Mouse (Mus musculus) forebrain, embryonic 14.5 days (tissue): ENCODE measurements around the gene Gm13278. TPM values are rescaled to one million over a fixed set of nuclear protein-coding genes. Genes with fewer than 3 reads are reported as not detected.
"Not testable (repeated sequence)": the region's sequence is repeated elsewhere in the genome, so short reads cannot be mapped to it uniquely, and the experiment has no call there.

Experiments used
- ATAC-seq: fragments of 200-750 bp; cut with Nextera tagmentation; 2 replicates; pipeline ENCODE4 v1.8.0; 2017; ENCODE audit warnings: mild to moderate bottlenecking, moderate library complexity
- DNase-seq: peaks from one replicate; pipeline ENCODE4 v3.0.0-alpha.2; 2015; ENCODE audit warnings: low spot score
- H3K27ac ChIP-seq: fragments of 300-500 bp; sonication (generic); 2 replicates; pipeline ENCODE4 v1.5.1; 2014; ENCODE audit warnings: low read depth, mild to moderate bottlenecking, control low read depth, low read length, moderate library complexity
- H3K27me3 ChIP-seq: fragments of 300-500 bp; sonication (generic); replicated peaks from 2 replicates; pipeline ENCODE4 v1.6.1; 2014; ENCODE audit warnings: low read length, control low read depth, mixed read lengths; ENCODE audit not compliant: control insufficient read depth, insufficient read depth
- H3K36me3 ChIP-seq: fragments of 300-500 bp; sonication (generic); 2 replicates; pipeline ENCODE4 v1.6.1; 2014; ENCODE audit warnings: low read length, control low read depth; ENCODE audit not compliant: control insufficient read depth, insufficient read depth
- H3K4me1 ChIP-seq: fragments of 300-500 bp; sonication (generic); 2 replicates; pipeline ENCODE4 v1.6.1; 2014; ENCODE audit warnings: antibody characterized with exemption, low read length, control low read depth; ENCODE audit not compliant: control insufficient read depth, insufficient read depth
- H3K4me2 ChIP-seq: fragments of 300-500 bp; sonication (generic); 2 replicates; pipeline ENCODE4 v1.6.1; 2014; ENCODE audit warnings: mild to moderate bottlenecking, control low read depth, low read length
- H3K4me3 ChIP-seq: fragments of 300-500 bp; sonication (generic); 2 replicates; pipeline ENCODE4 v1.5.1; 2014; ENCODE audit warnings: low read depth, low read length, control low read depth
- H3K9ac ChIP-seq: fragments of 300-500 bp; sonication (generic); 2 replicates; pipeline ENCODE4 v1.6.1; 2014; ENCODE audit warnings: mild to moderate bottlenecking, low read length, control low read depth, moderate library complexity
- H3K9me3 ChIP-seq: fragments of 300-500 bp; sonication (generic); replicated peaks from 2 replicates; pipeline ENCODE4 v1.6.1; 2016; ENCODE audit warnings: low read length, control low read depth, mixed read lengths; ENCODE audit not compliant: control insufficient read depth
- WGBS: fragments of 180-500 bp; shearing (Covaris S2); extraction: QIAGEN DNeasy Blood & Tissue Kit; methylation state at CpG from one replicate; pipeline ENCODE4 v1.1.7; 2014; 5-methylcytosine and 5-hydroxymethylcytosine counted together
- polyA plus RNA-seq: library from polyadenylated mRNA; unstranded; fragments of >200 nt; fragmentation: Nextera tagmentation; extraction: Ambion mirVana; gene quantifications from 2 replicates; pipeline ENCODE4 v1.2.1, GENCODE M21; 2014

Gm13278 gene
- polyA plus RNA-seq, 1 experiment from 2014 or later: not detected

DNA sequence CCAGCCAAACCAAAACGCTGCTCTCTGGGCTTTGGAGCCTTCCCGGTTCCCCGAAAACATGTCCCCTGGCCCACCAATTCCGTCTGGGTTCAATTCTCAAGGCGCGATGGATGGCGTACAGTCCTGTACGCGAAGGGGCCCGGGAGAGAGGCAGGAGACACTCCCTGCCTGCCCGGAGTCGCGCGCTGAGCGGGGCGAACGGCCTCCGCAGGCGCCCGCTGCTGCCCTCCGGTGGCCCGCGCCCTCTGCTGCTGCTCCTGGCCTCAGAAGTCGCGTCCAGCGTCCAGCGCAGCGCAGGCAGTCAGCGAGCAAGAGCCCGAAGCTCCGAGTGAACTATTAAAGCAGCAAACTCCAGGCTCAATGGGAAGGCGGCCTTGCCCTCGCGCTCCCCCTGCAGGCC is 14.4 kb downstream of the Gm13278 start:
- WGBS: no CpG with 5 or more reads among the region's 34 CpGs
- H3K4me3 ChIP-seq, H3K27ac ChIP-seq, DNase-seq, H3K9ac ChIP-seq, H3K27me3 ChIP-seq, H3K4me1 ChIP-seq, H3K36me3 ChIP-seq, H3K9me3 ChIP-seq, ATAC-seq: not testable (repeated sequence)
- H3K4me2 ChIP-seq: peak overlapping the region; percentile 34; the same call in 1 of the 2 replicates

DNA sequence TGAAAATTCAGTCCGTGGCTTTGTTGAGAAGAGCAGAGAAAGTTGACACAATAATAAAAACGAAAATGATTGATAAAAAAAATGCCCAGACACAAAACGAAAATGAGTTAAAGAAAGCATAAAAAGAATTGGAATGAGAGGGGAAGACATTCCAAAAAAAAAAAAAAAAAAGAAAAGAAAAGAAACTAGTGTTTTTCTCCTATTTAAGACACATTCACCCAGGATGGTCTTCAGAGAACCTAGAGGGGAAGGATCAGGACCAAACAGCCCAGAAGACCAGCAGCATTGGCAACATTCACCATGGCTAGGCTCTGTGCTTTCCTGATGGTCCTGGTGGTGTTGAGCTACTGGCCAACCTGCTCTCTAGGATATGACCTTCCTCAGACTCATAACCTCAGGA is 24.6 kb downstream of the Gm13278 start, which contains the start of gene Ifna7:
Gene Ifna7, plus strand, starts transcription at position 301 of the 400 bp plus-strand sequence.
- Histone ChIP-seq H3K4me2 (no peak within 1 kb of the TSS), H3K27me3 (no peaks in the 10 kb centered on the region), H3K4me3 (no peak within 1 kb of the TSS), H3K27ac (no peak within 1 kb of the TSS), H3K36me3 (no peaks in the 10 kb centered on the region), H3K9ac (no peak within 1 kb of the TSS), H3K9me3 (no peaks in the 10 kb centered on the region), H3K4me1 (no peaks in the 10 kb centered on the region)
- 66% methylated on average over 3 of the region's 3 CpGs for WGBS
- no peak for ATAC-seq
- DNase-seq: no peak

DNA sequence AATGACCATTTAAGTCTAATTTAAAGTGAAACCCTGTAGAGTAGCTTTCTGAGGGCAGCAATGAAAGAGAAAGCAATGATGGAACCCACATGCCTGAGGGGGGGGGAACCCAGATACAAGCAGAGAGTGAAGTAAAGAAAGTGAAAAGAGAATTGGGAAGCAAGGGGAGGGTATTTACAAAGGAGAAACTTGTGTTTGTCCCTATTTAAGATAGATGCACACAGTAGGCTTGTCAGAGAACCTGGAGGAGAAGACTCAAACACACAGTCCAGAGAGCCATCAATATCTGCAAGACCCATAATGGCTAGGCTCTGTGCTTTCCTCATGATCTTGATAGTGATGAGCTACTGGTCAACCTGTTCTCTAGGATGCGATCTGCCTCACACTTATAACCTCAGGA is 28.3 kb downstream of the Gm13278 start, which contains the start of gene Ifna11:
Gene Ifna11, plus strand, starts transcription at position 301 of the 400 bp plus-strand sequence.
- Histone ChIP-seq H3K9ac (no peak within 1 kb of the TSS), H3K4me1 (no peaks in the 10 kb centered on the region), H3K4me2 (no peak within 1 kb of the TSS), H3K27ac (no peak within 1 kb of the TSS), H3K27me3 (no peaks in the 10 kb centered on the region), H3K9me3 (no peaks in the 10 kb centered on the region), H3K4me3 (no peak within 1 kb of the TSS), H3K36me3 (no peaks in the 10 kb centered on the region)
- DNase-seq (no peak), ATAC-seq (no peak)
- WGBS: 76% methylated on average over 1 of the region's 1 CpGs

DNA sequence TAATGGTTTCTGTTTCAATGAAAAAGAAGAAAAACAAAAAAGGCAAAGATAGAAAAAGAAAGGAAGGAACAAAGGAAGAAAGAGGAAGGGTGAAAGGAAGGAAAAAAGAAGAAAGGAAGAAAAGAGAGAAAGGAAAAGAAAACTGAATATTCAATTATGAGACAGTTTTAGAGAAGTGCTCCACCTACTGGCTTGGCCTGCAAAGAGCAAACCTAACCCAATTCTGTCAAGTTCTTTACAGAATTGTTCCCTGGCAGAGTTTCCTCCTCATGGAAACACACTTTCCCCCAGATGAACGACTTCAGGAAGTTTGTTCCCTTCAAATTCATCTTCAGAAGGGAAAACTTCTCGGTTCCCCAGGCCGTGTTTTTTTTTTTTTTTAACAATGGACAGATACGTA is 31.6 kb downstream of the Gm13278 start:
- no peak for ATAC-seq
- Histone ChIP-seq H3K27me3 (no peaks in the 10 kb centered on the region), H3K9me3 (no peaks in the 10 kb centered on the region), H3K4me2 (no peak overlapping the region), H3K4me3 (no peak overlapping the region), H3K4me1 (no peaks in the 10 kb centered on the region), H3K9ac (no peak overlapping the region), H3K27ac (no peak overlapping the region), H3K36me3 (no peaks in the 10 kb centered on the region)
- WGBS: 18% methylated on average over 4 of the region's 4 CpGs
- DNase-seq: peak; percentile 56

DNA sequence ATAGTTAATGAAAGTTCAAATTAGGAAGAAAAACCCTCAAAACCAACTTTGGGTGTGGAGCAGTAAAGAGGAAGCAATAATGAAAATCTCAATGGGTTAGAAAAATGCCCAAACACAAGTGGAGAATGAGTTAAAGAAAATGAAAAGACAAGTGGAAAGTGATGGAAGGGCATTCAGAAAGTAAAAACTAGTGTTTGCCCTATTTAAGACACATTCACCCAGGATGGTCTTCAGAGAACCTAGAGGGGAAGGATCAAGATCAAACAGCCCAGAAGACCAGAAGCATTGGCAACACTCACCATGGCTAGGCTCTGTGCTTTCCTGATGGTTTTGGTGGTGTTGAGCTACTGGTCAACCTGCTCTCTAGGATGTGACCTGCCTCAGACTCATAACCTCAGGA is 35.8 kb downstream of the Gm13278 start, which contains the start of gene Ifna6:
Gene Ifna6, plus strand, starts transcription at position 301 of the 400 bp plus-strand sequence.
- not testable (repeated sequence) for ATAC-seq, H3K4me1 ChIP-seq

DNA sequence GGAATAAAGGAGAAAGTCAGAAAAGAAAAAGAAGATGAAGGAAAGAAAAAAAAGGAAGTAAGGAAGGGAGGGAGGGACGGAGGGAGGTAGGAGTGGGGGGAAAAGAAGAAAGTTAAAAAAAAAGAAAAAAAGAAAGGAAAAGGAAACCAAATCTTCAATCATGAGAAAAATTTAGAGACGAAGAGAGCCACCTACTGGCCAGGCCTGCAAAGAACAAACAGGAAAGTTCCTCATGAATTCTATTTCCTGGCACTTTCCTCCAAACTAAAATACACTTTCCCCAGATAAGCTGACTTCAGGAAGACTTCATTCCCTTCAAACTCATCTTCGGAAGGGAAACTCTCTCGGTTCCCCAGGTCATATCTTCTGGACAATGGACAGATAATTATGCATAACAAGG is 39.2 kb downstream of the Gm13278 start:
- WGBS: 23% methylated on average over 4 of the region's 4 CpGs
- H3K27ac ChIP-seq: no peak overlapping the region
- H3K4me2 ChIP-seq: no peak overlapping the region
- DNase-seq: peak; percentile 48
- H3K4me1 ChIP-seq: no peaks in the 10 kb centered on the region
- H3K9me3 ChIP-seq: no peaks in the 10 kb centered on the region
- no peak overlapping the region for H3K4me3 ChIP-seq
- H3K36me3 ChIP-seq: no peaks in the 10 kb centered on the region
- no peaks in the 10 kb centered on the region for H3K27me3 ChIP-seq
- ATAC-seq: no peak
- no peak overlapping the region for H3K9ac ChIP-seq

More for the DNA sequence above, 35.8 kb downstream of the Gm13278 start, which contains the start of gene Ifna6:
- H3K4me2 ChIP-seq, H3K27me3 ChIP-seq, H3K4me3 ChIP-seq, H3K36me3 ChIP-seq, DNase-seq, H3K9me3 ChIP-seq, H3K9ac ChIP-seq, H3K27ac ChIP-seq: not testable (repeated sequence)

DNA sequence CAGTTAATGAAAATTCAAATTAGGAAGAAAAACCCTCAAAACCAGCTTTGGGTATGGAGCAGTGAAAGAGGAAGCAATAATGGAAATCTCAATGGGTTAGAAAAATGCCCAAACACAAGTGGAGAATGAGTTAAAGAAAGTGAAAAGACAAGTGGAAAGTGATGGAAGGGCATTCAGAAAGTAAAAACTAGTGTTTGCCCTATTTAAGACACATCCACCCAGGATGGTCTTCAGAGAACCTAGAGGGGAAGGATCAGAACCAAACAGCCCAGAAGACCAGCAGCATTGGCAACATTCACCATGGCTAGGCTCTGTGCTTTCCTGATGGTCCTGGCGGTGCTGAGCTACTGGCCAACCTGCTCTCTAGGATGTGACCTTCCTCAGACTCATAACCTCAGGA is 43.9 kb downstream of the Gm13278 start, which contains the start of gene Ifna5:
Gene Ifna5, plus strand, starts transcription at position 301 of the 400 bp plus-strand sequence.
- not testable (repeated sequence) for DNase-seq, H3K4me1 ChIP-seq, ATAC-seq, H3K4me3 ChIP-seq, H3K4me2 ChIP-seq, H3K9me3 ChIP-seq, H3K27ac ChIP-seq, H3K9ac ChIP-seq, H3K27me3 ChIP-seq, H3K36me3 ChIP-seq
- WGBS: 80% methylated on average over 1 of the region's 1 CpGs

DNA sequence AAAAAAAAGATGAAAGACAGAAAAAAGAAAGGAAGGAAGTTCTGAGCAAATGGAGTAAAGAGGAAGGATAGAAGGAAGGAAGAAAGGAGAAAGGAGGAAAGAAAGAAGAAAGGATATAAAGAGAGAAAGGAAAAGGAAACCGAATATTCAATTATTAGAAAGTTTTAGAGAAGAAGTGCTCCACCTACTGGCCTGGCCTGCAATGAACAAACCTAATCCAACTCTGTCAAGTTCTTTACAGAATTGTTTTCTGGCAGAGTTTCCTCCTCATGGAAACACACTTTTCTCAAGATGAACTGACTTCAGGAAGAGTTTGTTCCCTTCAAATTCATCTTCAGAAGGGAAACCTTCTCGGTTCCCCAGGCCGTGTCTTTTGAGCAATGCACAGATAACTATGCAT is 47.5 kb downstream of the Gm13278 start:
- Histone ChIP-seq H3K9ac (no peak overlapping the region), H3K27me3 (no peaks in the 10 kb centered on the region), H3K4me1 (no peaks in the 10 kb centered on the region), H3K36me3 (no peaks in the 10 kb centered on the region), H3K4me3 (no peak overlapping the region), H3K27ac (no peak overlapping the region), H3K4me2 (no peak overlapping the region), H3K9me3 (no peaks in the 10 kb centered on the region)
- WGBS: 40% methylated on average over 3 of the region's 3 CpGs
- ATAC-seq (no peak), DNase-seq (peak; percentile 19)

DNA sequence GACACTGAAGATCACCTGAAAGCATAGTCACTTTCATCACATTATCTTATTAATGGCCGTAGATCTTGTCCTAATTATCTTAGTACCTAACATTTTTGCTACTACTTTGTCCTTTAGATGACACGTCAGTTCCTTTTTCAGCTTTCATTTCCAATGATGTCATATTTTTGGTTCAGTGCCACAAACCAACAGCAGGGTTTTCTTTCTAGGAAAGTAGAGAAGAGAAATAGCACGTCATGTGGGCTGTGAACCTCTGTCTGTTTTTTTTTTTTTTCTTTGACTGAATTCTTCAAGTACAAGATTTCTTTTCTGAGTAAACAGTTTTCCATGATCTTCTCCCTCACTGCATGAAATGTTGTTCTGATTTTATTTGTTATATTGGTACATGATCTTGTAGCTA is 48.7 kb downstream of the Gm13278 start:
- ATAC-seq (no peak), DNase-seq (no peak)
- Histone ChIP-seq H3K4me3 (no peak overlapping the region), H3K27me3 (no peaks in the 10 kb centered on the region), H3K27ac (no peak overlapping the region), H3K9me3 (no peaks in the 10 kb centered on the region), H3K9ac (no peak overlapping the region), H3K4me1 (no peaks in the 10 kb centered on the region), H3K4me2 (no peak overlapping the region), H3K36me3 (no peaks in the 10 kb centered on the region)
- 70% methylated on average over 3 of the region's 3 CpGs for WGBS
